Mouse (Mus musculus) hematopoietic stem cell, adult 5-6 weeks (primary cell): ENCODE measurements around the gene Drosha. TPM values are rescaled to one million over a fixed set of nuclear protein-coding genes. Genes with fewer than 3 reads are reported as not detected.
"Not testable (repeated sequence)": the region's sequence is repeated elsewhere in the genome, so short reads cannot be mapped to it uniquely, and the experiment has no call there.

Experiments
- ATAC-seq, 2 experiments: fragments of 125-278 bp in 1 of 2; replicated peaks in 1 of 2; 2 replicates each; pipeline ENCODE4 v1.8.0; 2016 to 2017; ENCODE audit warnings: inconsistent platforms in 2 of 2, mild to moderate bottlenecking in 2 of 2, moderate number of reproducible peaks in 2 of 2, low read depth in 1 of 2, moderate TSS enrichment in 1 of 2; ENCODE audit not compliant: low FRiP score in 2 of 2, poor library complexity in 2 of 2, severe bottlenecking in 2 of 2, insufficient read depth in 1 of 2, low TSS enrichment in 1 of 2
- total RNA-seq: library from RNA; stranded (forward); fragments of 172-1452, 232-1000 nt; gene quantifications from 2 replicates; pipeline ENCODE4 v1.2.3, GENCODE M21; 2017

Drosha gene
- 22.2 and 33.1 TPM in 2 replicates for total RNA-seq

GRCm38 (mm10) chr15:12824197-12824952, at the start of gene Drosha, which contains the start of gene 6030458C11Rik:
Gene Drosha (plus strand): TSS chr15:12824815.
Gene 6030458C11Rik (minus strand): TSS chr15:12824649.
- ATAC-seq = peak; percentile 99 to 100

GRCm38 (mm10) chr15:12781296-12781695, 43.3 kb upstream of the Drosha start:
- ATAC-seq = no peak

- no peak for ATAC-seq
These were observed 42.8 kb upstream of the Drosha start for GRCm38 (mm10) chr15:12781729-12782326.

GRCm38 (mm10) chr15:12788536-12788935, 36.1 kb upstream of the Drosha start:
- no peak for ATAC-seq

- no peak for ATAC-seq
These were observed 35.2 kb upstream of the Drosha start for GRCm38 (mm10) chr15:12789406-12789867.

- ATAC-seq = no peak
These were observed 30.3 kb upstream of the Drosha start for GRCm38 (mm10) chr15:12794311-12794710.

GRCm38 (mm10) chr15:12795457-12795894, 29.1 kb upstream of the Drosha start:
- ATAC-seq = peak; percentile 69 to 88

GRCm38 (mm10) chr15:12795909-12796470, 28.6 kb upstream of the Drosha start:
- ATAC-seq = no peak

GRCm38 (mm10) chr15:12798043-12798442, 26.6 kb upstream of the Drosha start:
- ATAC-seq = no peak

- no peak for ATAC-seq
These were observed 24.0 kb upstream of the Drosha start for GRCm38 (mm10) chr15:12800405-12801141.

- not testable (repeated sequence) for ATAC-seq
These were observed 23.5 kb upstream of the Drosha start for GRCm38 (mm10) chr15:12801142-12801506.

- ATAC-seq = no peak
These were observed 19.5 kb upstream of the Drosha start for GRCm38 (mm10) chr15:12805071-12805470.

- ATAC-seq = no peak
These were observed 17.5 kb upstream of the Drosha start for GRCm38 (mm10) chr15:12807088-12807487.

- ATAC-seq = 0 out of 4 replicates have a peak, but pooled peaks of 1 of the 2 experiments have one; percentile 17
These were observed 15.3 kb upstream of the Drosha start for GRCm38 (mm10) chr15:12809305-12809704.

GRCm38 (mm10) chr15:12812646-12813045, 12.0 kb upstream of the Drosha start:
- ATAC-seq = no peak

- ATAC-seq = no peak
These were observed 7.0 kb upstream of the Drosha start for GRCm38 (mm10) chr15:12817592-12817991.
